Mouse (Mus musculus): Measurements from ENCODE around the gene Ube2v1.

- no peak for TF ChIP-seq FLI1 (IDR thresholded peaks at IDR 0.05; ENCODE audit: low read length)
- TF ChIP-seq GATA1 (IDR thresholded peaks at IDR 0.05; ENCODE audit: borderline replicate concordance, low read length) = no peak
Observed at GRCm38 (mm10) chr2:167575581-167575980, 56.3 kb downstream of the Ube2v1 start.

All from megakaryocyte, embryonic 14.5 days (primary cell).